Comparison of ENCODE assay signal across 8 mouse cellular contexts in the genomic region with DNA sequence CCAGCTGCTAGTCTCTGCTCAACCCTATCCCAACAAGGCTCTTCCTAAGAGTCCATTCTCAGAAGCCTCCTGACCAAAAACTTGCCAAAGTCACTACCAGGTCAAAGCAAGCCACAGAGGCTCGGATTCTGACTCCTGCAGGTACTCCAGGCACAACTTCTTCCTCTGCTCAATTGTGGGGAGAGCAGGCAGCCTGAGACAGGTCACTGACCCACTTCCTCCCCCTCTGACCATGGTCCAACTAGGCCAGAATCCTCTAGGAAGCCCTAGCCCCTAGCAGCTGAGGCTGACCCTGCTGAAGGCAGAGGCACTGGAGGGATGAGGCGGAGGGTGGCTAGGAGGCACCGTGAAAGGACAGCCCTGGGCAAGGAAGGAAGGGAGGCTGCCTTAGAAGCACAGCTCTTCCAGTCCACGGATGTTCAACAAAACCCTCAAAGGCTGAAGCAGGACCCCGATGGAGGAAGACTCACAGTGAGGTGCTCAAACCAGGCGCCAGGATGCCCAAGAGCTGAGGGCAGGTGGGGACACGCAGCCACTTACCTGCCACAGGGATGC. TPM values are rescaled to one million over a fixed set of nuclear protein-coding genes. Genes with fewer than 3 reads are reported as not detected.
DNase-seq lines count a peak whose midpoint lies in the region; ATAC-seq and TF ChIP-seq lines count a peak whose summit lies in the region.

No protein-coding gene starts in this region.

- no peaks in the 10 kb centered on the region for H3K27me3 ChIP-seq in lung, postnatal 0 days (replicated peaks; ENCODE audit: insufficient read depth, low read length)
- no peaks in the 10 kb centered on the region for H3K27me3 ChIP-seq in forebrain, embryonic 11.5 days (ENCODE audit: control insufficient read depth, insufficient read depth, low read length)
- no peaks in the 10 kb centered on the region for H3K27me3 ChIP-seq in kidney, embryonic 16.5 days (ENCODE audit: insufficient read depth, low read length)
- no peaks in the 10 kb centered on the region for H3K27me3 ChIP-seq in neural tube, embryonic 13.5 days

- H3K36me3 ChIP-seq in lung, postnatal 0 days (ENCODE audit: insufficient read depth, low read length), result peaks cover 6% of the 10 kb centered on the region; the same call in 1 of the 2 replicates
- H3K36me3 ChIP-seq in forebrain, embryonic 11.5 days (ENCODE audit: control insufficient read depth, insufficient read depth, low read length), result no peaks in the 10 kb centered on the region
- H3K36me3 ChIP-seq in kidney, embryonic 16.5 days (ENCODE audit: insufficient read depth, low read length), result no peaks in the 10 kb centered on the region
- peaks cover 45% of the 10 kb centered on the region for H3K36me3 ChIP-seq in neural tube, embryonic 13.5 days

- no peak for ATAC-seq in lung, postnatal 0 days
- no peak for ATAC-seq in forebrain, embryonic 11.5 days (replicated peaks; ENCODE audit: low FRiP score)
- ATAC-seq in kidney, embryonic 16.5 days (ENCODE audit: low FRiP score, low TSS enrichment), result no peak
- ATAC-seq in neural tube, embryonic 13.5 days (ENCODE audit: low read depth), result no peak

- peak overlapping the region; percentile 44 for H3K4me3 ChIP-seq in lung, postnatal 0 days (ENCODE audit: low read depth, low read length)
- no peak overlapping the region for H3K4me3 ChIP-seq in forebrain, embryonic 11.5 days (ENCODE audit: low read depth, low read length)
- peak overlapping the region; percentile 44 for H3K4me3 ChIP-seq in kidney, embryonic 16.5 days (ENCODE audit: low read length)
- H3K4me3 ChIP-seq in neural tube, embryonic 13.5 days, result peak overlapping the region; percentile 18

- H3K27ac ChIP-seq in lung, postnatal 0 days (ENCODE audit: low read length), result peak overlapping the region; percentile 88
- no peak overlapping the region; the same call in 1 of the 2 replicates for H3K27ac ChIP-seq in forebrain, embryonic 11.5 days (ENCODE audit: low read depth, low read length)
- H3K27ac ChIP-seq in kidney, embryonic 16.5 days (ENCODE audit: low read length), result peak overlapping the region; percentile 90
- H3K27ac ChIP-seq in neural tube, embryonic 13.5 days (replicated peaks), result peak overlapping the region; percentile 80; the same call in 1 of the 2 replicates

- no peaks in the 10 kb centered on the region for H3K9me3 ChIP-seq in lung, postnatal 0 days (ENCODE audit: low read length)
- H3K9me3 ChIP-seq in forebrain, embryonic 11.5 days (ENCODE audit: control insufficient read depth, low read length), result no peaks in the 10 kb centered on the region
- H3K9me3 ChIP-seq in kidney, embryonic 16.5 days (ENCODE audit: low read length), result no peaks in the 10 kb centered on the region
- H3K9me3 ChIP-seq in neural tube, embryonic 13.5 days, result no peaks in the 10 kb centered on the region

- peak overlapping the region; percentile 30 for H3K9ac ChIP-seq in lung, postnatal 0 days (replicated peaks; ENCODE audit: low read depth)
- peak overlapping the region; percentile 1; the same call in 1 of the 2 replicates for H3K9ac ChIP-seq in forebrain, embryonic 11.5 days (ENCODE audit: low read length)
- H3K9ac ChIP-seq in kidney, embryonic 16.5 days (replicated peaks; ENCODE audit: low read length), result peak overlapping the region; percentile 56
- peak overlapping the region; percentile 59 for H3K9ac ChIP-seq in neural tube, embryonic 13.5 days

- DNase-seq in lung, postnatal 0 days (ENCODE audit: low spot score), result peak; percentile 39
- no peak for DNase-seq in lung, postnatal 25 days (ENCODE audit: low spot score)
- no peak for DNase-seq in forebrain, embryonic 11.5 days (ENCODE audit: low spot score)
- no peak for DNase-seq in frontal cortex, adult 2 months (ENCODE audit: extremely low spot score in 1 of 2, low spot score in 1 of 2)
- DNase-seq in layer of hippocampus, adult 9-10 months (ENCODE audit: low spot score), result no peak
- DNase-seq in right cerebral cortex, postnatal 4 days, result no peak

- peaks cover 60% of the 10 kb centered on the region for H3K4me1 ChIP-seq in lung, postnatal 0 days (ENCODE audit: insufficient read depth, low read depth, low read length)
- H3K4me1 ChIP-seq in forebrain, embryonic 11.5 days (replicated peaks; ENCODE audit: control insufficient read depth, insufficient read depth, low read length), result peaks cover 14% of the 10 kb centered on the region
- H3K4me1 ChIP-seq in kidney, embryonic 16.5 days (ENCODE audit: insufficient read depth, low read length), result peaks cover 82% of the 10 kb centered on the region
- peaks cover 88% of the 10 kb centered on the region for H3K4me1 ChIP-seq in neural tube, embryonic 13.5 days (replicated peaks)

- WGBS in lung, postnatal 0 days, result 27% methylated on average over 7 of the region's 7 CpGs
- 76% methylated on average over 7 of the region's 7 CpGs for WGBS in forebrain, embryonic 11.5 days
- 67% methylated on average over 7 of the region's 7 CpGs for WGBS in kidney, embryonic 16.5 days
- 80% methylated on average over 7 of the region's 7 CpGs for WGBS in neural tube, embryonic 13.5 days

- TF ChIP-seq EP300 in lung, postnatal 0 days (IDR thresholded peaks at IDR 0.05), result no peak

- peak overlapping the region; percentile 74 for H3K4me2 ChIP-seq in lung, postnatal 0 days (replicated peaks; ENCODE audit: low read depth, low read length)
- H3K4me2 ChIP-seq in forebrain, embryonic 11.5 days (ENCODE audit: low read depth, low read length, severe bottlenecking), result peak overlapping the region; percentile 19; the same call in 1 of the 2 replicates
- peak overlapping the region; percentile 69 for H3K4me2 ChIP-seq in kidney, embryonic 16.5 days (replicated peaks; ENCODE audit: low read depth, low read length)
- H3K4me2 ChIP-seq in neural tube, embryonic 13.5 days, result peak overlapping the region; percentile 51

- TF ChIP-seq CTCF in lung, postnatal 0 days (IDR thresholded peaks at IDR 0.05), result no peak

RNA-seq across cellular contexts. Expression of a gene that starts 12.0 kb away (rescaled TPM):
- polyA plus RNA-seq in lung, postnatal 0 days (2015; fragmentation: Nextera tagmentation; extraction: Ambion mirVana), result 65.6 and 79.0 TPM in 2 replicates
- 35.0 and 36.8 TPM in 2 replicates for polyA plus RNA-seq in forebrain, embryonic 11.5 days (2014; fragmentation: Nextera tagmentation; extraction: Ambion mirVana)
- polyA plus RNA-seq in kidney, embryonic 16.5 days (2015; fragmentation: Nextera tagmentation; extraction: Ambion mirVana), result 51.5 and 59.8 TPM in 2 replicates
- 84.4 and 88.7 TPM in 2 replicates for polyA plus RNA-seq in neural tube, embryonic 13.5 days (2015; fragmentation: Nextera tagmentation; extraction: Ambion mirVana)
- polyA plus RNA-seq in frontal cortex, adult 2 months (2012; rRNA removed), result 256 and 323 TPM in 2 replicates

RNA-seq across cellular contexts. Expression of a gene that starts 28.5 kb away (rescaled TPM):
- 15.8 and 16.7 TPM in 2 replicates for polyA plus RNA-seq in lung, postnatal 0 days (2015; fragmentation: Nextera tagmentation; extraction: Ambion mirVana)
- 30.6 and 32.2 TPM in 2 replicates for polyA plus RNA-seq in forebrain, embryonic 11.5 days (2014; fragmentation: Nextera tagmentation; extraction: Ambion mirVana)
- 46.0 and 49.9 TPM in 2 replicates for polyA plus RNA-seq in kidney, embryonic 16.5 days (2015; fragmentation: Nextera tagmentation; extraction: Ambion mirVana)
- 29.1 and 31.6 TPM in 2 replicates for polyA plus RNA-seq in neural tube, embryonic 13.5 days (2015; fragmentation: Nextera tagmentation; extraction: Ambion mirVana)
- polyA plus RNA-seq in frontal cortex, adult 2 months (2012; rRNA removed), result 87.5 and 91.4 TPM in 2 replicates

RNA-seq across cellular contexts. Expression of a gene that starts 30.7 kb away (rescaled TPM):
- 0.88 and 1.3 TPM in 2 replicates for polyA plus RNA-seq in lung, postnatal 0 days (2015; fragmentation: Nextera tagmentation; extraction: Ambion mirVana)
- polyA plus RNA-seq in forebrain, embryonic 11.5 days (2014; fragmentation: Nextera tagmentation; extraction: Ambion mirVana), result 23.5 and 26.6 TPM in 2 replicates
- 21.2 and 24.6 TPM in 2 replicates for polyA plus RNA-seq in kidney, embryonic 16.5 days (2015; fragmentation: Nextera tagmentation; extraction: Ambion mirVana)
- 1.9 and 3.7 TPM in 2 replicates for polyA plus RNA-seq in neural tube, embryonic 13.5 days (2015; fragmentation: Nextera tagmentation; extraction: Ambion mirVana)
- 1.2 and 1.9 TPM in 2 replicates for polyA plus RNA-seq in frontal cortex, adult 2 months (2012; rRNA removed)

RNA-seq across cellular contexts. Expression of a gene that starts 32.9 kb away (rescaled TPM):
- 74.7 and 79.9 TPM in 2 replicates for polyA plus RNA-seq in lung, postnatal 0 days (2015; fragmentation: Nextera tagmentation; extraction: Ambion mirVana)
- polyA plus RNA-seq in forebrain, embryonic 11.5 days (2014; fragmentation: Nextera tagmentation; extraction: Ambion mirVana), result 73.2 and 78.7 TPM in 2 replicates
- polyA plus RNA-seq in kidney, embryonic 16.5 days (2015; fragmentation: Nextera tagmentation; extraction: Ambion mirVana), result 90.2 and 108 TPM in 2 replicates
- polyA plus RNA-seq in neural tube, embryonic 13.5 days (2015; fragmentation: Nextera tagmentation; extraction: Ambion mirVana), result 112 and 116 TPM in 2 replicates
- 32.9 and 35.5 TPM in 2 replicates for polyA plus RNA-seq in frontal cortex, adult 2 months (2012; rRNA removed)

RNA-seq across cellular contexts. Expression of a gene that starts 50.6 kb away (rescaled TPM):
- not detected in 2 replicates for polyA plus RNA-seq in lung, postnatal 0 days (2015; fragmentation: Nextera tagmentation; extraction: Ambion mirVana)
- not detected in 2 replicates for polyA plus RNA-seq in forebrain, embryonic 11.5 days (2014; fragmentation: Nextera tagmentation; extraction: Ambion mirVana)
- polyA plus RNA-seq in kidney, embryonic 16.5 days (2015; fragmentation: Nextera tagmentation; extraction: Ambion mirVana), result not detected in 2 replicates
- polyA plus RNA-seq in neural tube, embryonic 13.5 days (2015; fragmentation: Nextera tagmentation; extraction: Ambion mirVana), result not detected in 2 replicates
- polyA plus RNA-seq in frontal cortex, adult 2 months (2012; rRNA removed), result 2.3 and 2.7 TPM in 2 replicates

Comparison
In these comparisons a context has a peak if more than half of its experiments do, and no peak if none do; other contexts are left out.
1. H3K4me2 ChIP-seq: peak in every context shown above with its lines; median percentile 74 in lung, postnatal 0 days; 69 in kidney, embryonic 16.5 days; 51 in neural tube, embryonic 13.5 days; 19 in forebrain, embryonic 11.5 days.
2. H3K9ac ChIP-seq: peak in every context shown above with its lines; median percentile 59 in neural tube, embryonic 13.5 days; 56 in kidney, embryonic 16.5 days; 30 in lung, postnatal 0 days; 1 in forebrain, embryonic 11.5 days.